20 mouse cellular contexts compared by ENCODE assay signal in the genomic region with DNA sequence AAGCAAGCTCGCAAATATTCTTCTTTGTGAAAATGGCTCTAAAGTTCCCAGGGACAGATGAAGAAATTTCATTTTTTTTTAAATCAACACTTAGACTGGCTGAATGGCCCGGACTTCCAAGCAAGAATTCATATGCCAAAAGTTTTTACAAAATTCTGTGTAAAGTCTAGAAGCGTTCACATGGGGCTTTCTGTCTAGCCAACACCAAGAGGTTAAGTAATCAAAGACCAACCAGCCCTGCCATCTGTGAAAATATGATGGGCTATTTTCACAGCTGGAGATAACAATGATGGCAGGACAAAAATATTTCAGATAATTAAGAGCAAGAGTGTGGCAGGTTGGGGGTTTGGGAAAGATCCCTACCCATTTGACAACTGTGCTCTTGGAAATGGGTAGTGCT.
A peak's percentile ranks its signal among the peaks of the same experiment; 100 is the strongest.
DNase-seq lines count a peak whose midpoint lies in the region; ATAC-seq lines count a peak whose summit lies in the region.
"Had no signal": no experiment of that assay in that cellular context is flagged by ENCODE, and none has a peak within 500 bp of the region (broad histone marks: within the 10 kb centered on the region; RNA-seq: fewer than 3 reads in every experiment).

No protein-coding gene starts in this region.

- no peak for ATAC-seq in granulocyte monocyte progenitor cell, adult 5-6 weeks (replicated peaks; ENCODE audit: poor library complexity, severe bottlenecking)
- ATAC-seq: forebrain, embryonic 14.5 days; forebrain, embryonic 16.5 days had no signal

- 0 out of 2 replicates have a peak overlapping the region, but pooled peaks have one; percentile 29 for H3K27ac ChIP-seq in brown adipose tissue, adult 24 weeks (replicated peaks; ENCODE audit: low read depth, low read length)
- H3K27ac ChIP-seq: embryonic facial prominence, embryonic 12.5 days; forebrain, embryonic 10.5 days; forebrain, embryonic 12.5 days had no signal

- no peak overlapping the region for H3K4me3 ChIP-seq in brown adipose tissue, adult 24 weeks (ENCODE audit: insufficient read depth, low read depth, low read length)
- H3K4me3 ChIP-seq: embryonic facial prominence, embryonic 12.5 days; forebrain, embryonic 10.5 days; forebrain, embryonic 12.5 days had no signal

- DNase-seq in adipocyte (ENCODE audit: low spot score) = peak; percentile 16
- DNase-seq in mesoderm, embryonic 11.5 days (ENCODE audit: low read depth, low spot score) = peak; percentile 21
- no peak for DNase-seq in kidney, adult 18-20 months
- DNase-seq: adrenal gland, adult 8-10 months; adrenal gland, postnatal 14 days; adrenal gland, postnatal 36 days; cerebellum, adult 11 months; cerebellum, adult 18-20 months; cerebellum, adult 8-10 months; cerebellum, adult 9-11 months; cerebellum, postnatal 14 days; cerebellum, postnatal 36 days; embryo, embryonic 11 days had no signal

- peaks cover 4% of the 10 kb centered on the region; the same call in 1 of the 2 replicates for H3K4me1 ChIP-seq in brown adipose tissue, adult 24 weeks (ENCODE audit: control insufficient read depth, insufficient read depth, insufficient read length, low read length)
